Mouse (Mus musculus) G1E (cell line): ENCODE data around the gene Plcl2. TPM values are rescaled to one million over a fixed set of nuclear protein-coding genes. Genes with fewer than 3 reads are reported as not detected.

Experiments
- ATAC-seq: 2 replicates; pipeline ENCODE4 v1.8.0; 2016; ENCODE audit warnings: mild to moderate bottlenecking; ENCODE audit not compliant: insufficient number of reproducible peaks, poor library complexity, low FRiP score, severe bottlenecking; ENCODE audit errors: extremely low read depth
- DNase-seq: peaks from one replicate; pipeline ENCODE4 v3.0.0; 2012; ENCODE audit warnings: low spot score
- H3K27me3 ChIP-seq: 2 replicates; pipeline ENCODE4 v1.6.1; 2012; ENCODE audit warnings: mild to moderate bottlenecking, low read length, inconsistent platforms; ENCODE audit not compliant: insufficient read depth
- H3K36me3 ChIP-seq: replicated peaks from 2 replicates; pipeline ENCODE3; 2012; ENCODE audit warnings: mild to moderate bottlenecking, inconsistent platforms
- H3K4me1 ChIP-seq: 2 replicates; pipeline ENCODE4 v1.6.1; 2012; ENCODE audit warnings: low read depth, low read length, inconsistent platforms, mixed read lengths; ENCODE audit not compliant: insufficient read depth
- H3K4me3 ChIP-seq: 2 replicates; pipeline ENCODE4 v1.5.1; 2012; ENCODE audit warnings: low read depth, mild to moderate bottlenecking, inconsistent platforms, low read length, moderate library complexity, mixed read lengths
- H3K9me3 ChIP-seq: replicated peaks from 2 replicates; pipeline ENCODE4 v1.6.1; 2012; ENCODE audit warnings: inconsistent platforms
- CTCF ChIP-seq: IDR thresholded peaks from 2 replicates; pipeline ENCODE4 v1.5.1; 2012; ENCODE audit warnings: low read depth, low read length, inconsistent platforms, mixed read lengths
- GATA1 ChIP-seq: IDR thresholded peaks from 2 replicates; pipeline ENCODE4 v1.6.1; 2012; ENCODE audit warnings: borderline replicate concordance, low read length, inconsistent platforms, mixed read lengths
- GATA2 ChIP-seq: IDR thresholded peaks from 2 replicates; pipeline ENCODE4 v1.6.1; 2012; ENCODE audit warnings: low read depth, low read length, inconsistent platforms, borderline replicate concordance
- POLR2AphosphoS5 ChIP-seq: IDR thresholded peaks from 2 replicates; pipeline ENCODE4 v1.6.1; 2012; ENCODE audit warnings: low read depth, low read length, inconsistent platforms; ENCODE audit not compliant: insufficient replicate concordance
- TAL1 ChIP-seq: conservative IDR thresholded peaks from 2 replicates; pipeline ENCODE4 v1.6.1; 2012; ENCODE audit warnings: low read depth, low read length, inconsistent platforms, mixed read lengths
- polyA plus RNA-seq: library from polyadenylated mRNA; stranded (reverse); fragments of >175 nt; gene quantifications from 2 replicates; pipeline ENCODE4 v1.2.3, GENCODE M21; 2012
- total RNA-seq, 2 experiments: library from RNA; stranded (forward) in 1 of 2; stranded (reverse) in 1 of 2; fragments of 200-1000 nt in 1 of 2; fragments of >200 nt in 1 of 2; fragmentation: Nextera tagmentation in 1 of 2; gene quantifications; 2 replicates each; pipeline ENCODE4 v1.2.3; 2014 to 2017

Gene Plcl2
- total and polyA plus RNA-seq, 3 experiments, result 0.22 to 13.7 TPM; not detected in 1

DNA sequence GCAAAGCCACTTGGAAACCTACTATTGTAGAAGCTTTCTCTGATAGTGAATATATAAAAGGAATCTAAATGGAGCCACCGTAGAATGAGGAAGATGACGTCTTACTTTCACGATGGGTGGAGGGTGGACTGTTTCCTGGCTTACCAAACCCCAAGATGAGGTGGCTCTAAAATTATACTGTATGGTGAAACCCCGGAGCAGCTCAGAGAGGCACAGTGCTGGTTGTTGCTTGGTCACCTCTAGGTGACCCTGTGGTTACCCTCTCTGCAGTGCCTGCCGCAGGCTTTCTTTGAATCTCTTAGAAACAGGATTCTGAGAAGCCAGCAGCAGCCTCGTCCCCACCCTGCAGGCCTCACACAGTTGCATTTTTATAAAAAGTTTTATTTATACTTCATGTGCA lies 220.4 kb downstream of the Plcl2 start:
- Histone ChIP-seq H3K27me3 (no peaks in the 10 kb centered on the region), H3K4me3 (no peak overlapping the region), H3K9me3 (no peaks in the 10 kb centered on the region), H3K36me3 (peaks cover 24% of the 10 kb centered on the region), H3K4me1 (no peaks in the 10 kb centered on the region)
- ATAC-seq (no peak), DNase-seq (no peak)
- TF ChIP-seq CTCF (no peak), POLR2AphosphoS5 (no peak), GATA2 (no peak), TAL1 (no peak), GATA1 (no peak)

DNA sequence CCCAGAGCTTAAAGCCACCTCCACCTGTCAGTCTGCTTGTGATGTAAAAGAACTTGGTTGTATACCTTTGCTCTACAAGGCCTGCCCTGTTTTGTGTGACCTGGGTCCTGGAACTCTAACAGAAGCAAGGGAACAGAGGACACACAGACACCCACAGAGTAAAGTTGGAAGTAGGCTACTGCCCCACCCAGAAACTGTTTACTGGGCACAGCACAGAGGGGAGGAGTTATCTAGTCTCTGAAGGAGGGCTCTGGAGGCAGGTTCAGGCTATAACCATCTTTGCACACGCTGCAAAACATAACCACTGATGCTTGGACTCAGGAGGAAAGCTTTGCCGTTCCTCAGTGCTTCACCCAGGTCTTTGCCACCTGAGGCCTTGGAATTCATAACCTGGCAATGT lies 221.7 kb downstream of the Plcl2 start:
- H3K36me3 ChIP-seq, result peaks cover 37% of the 10 kb centered on the region
- H3K9me3 ChIP-seq, result no peaks in the 10 kb centered on the region
- no peak overlapping the region for H3K4me3 ChIP-seq
- no peaks in the 10 kb centered on the region for H3K27me3 ChIP-seq
- no peak for ATAC-seq
- no peak for DNase-seq
- no peak for TF ChIP-seq TAL1
- H3K4me1 ChIP-seq, result no peaks in the 10 kb centered on the region

DNA sequence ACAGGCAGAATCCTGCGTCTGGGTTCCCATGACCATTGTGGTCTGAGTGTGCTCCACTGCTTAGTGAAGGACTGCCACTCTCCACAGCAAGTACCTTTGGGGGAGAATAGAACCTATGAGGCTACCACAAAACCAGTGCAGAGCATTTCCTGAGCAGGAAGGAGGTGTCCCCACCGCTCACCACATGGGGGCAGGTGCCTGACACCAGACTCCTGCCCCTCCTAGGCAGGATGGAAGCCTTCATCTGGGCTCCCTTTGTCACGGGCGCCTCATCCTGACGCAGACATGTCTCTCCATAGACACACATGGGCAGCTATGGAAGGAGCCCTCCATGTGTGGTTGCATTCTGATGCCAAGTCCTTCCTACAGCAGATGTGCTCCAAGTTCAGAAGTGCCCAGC lies 222.7 kb downstream of the Plcl2 start:
- ATAC-seq, result no peak
- no peaks in the 10 kb centered on the region for H3K4me1 ChIP-seq

DNA sequence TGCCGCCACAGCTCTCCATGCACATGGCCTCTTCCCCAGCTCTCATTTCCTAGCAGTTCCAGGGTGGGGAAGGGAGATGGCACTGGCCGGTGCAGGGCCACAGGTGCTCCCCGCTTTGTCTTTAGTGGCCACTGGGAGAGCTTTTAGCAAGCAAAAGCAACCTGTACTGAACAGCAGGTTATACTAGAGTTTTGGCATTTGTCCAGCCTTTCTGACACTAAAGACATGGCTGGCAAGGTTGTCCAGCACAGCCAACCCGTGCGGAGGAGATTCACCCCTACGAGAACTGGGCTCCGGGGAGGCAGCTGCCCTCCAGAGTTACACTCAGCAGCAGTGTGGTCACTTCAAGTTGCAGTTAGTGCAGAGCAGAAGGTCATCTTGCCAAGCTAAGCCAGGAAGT lies 224.2 kb downstream of the Plcl2 start:
- no peaks in the 10 kb centered on the region for H3K9me3 ChIP-seq
- no peak overlapping the region for H3K4me3 ChIP-seq
- ATAC-seq, result no peak
- no peak for DNase-seq
- TF ChIP-seq POLR2AphosphoS5 (no peak), CTCF (no peak), GATA2 (no peak), GATA1 (no peak), TAL1 (no peak)
- peaks cover 53% of the 10 kb centered on the region for H3K36me3 ChIP-seq
- H3K27me3 ChIP-seq, result no peaks in the 10 kb centered on the region
- no peaks in the 10 kb centered on the region for H3K4me1 ChIP-seq

More for the DNA sequence above, 222.7 kb downstream of the Plcl2 start:
- H3K27me3 ChIP-seq, result no peaks in the 10 kb centered on the region
- DNase-seq, result no peak
- no peaks in the 10 kb centered on the region for H3K9me3 ChIP-seq
- TF ChIP-seq GATA2, result no peak
- TF ChIP-seq POLR2AphosphoS5, result no peak
- no peak for TF ChIP-seq CTCF
- no peak for TF ChIP-seq TAL1
- TF ChIP-seq GATA1, result no peak
- H3K36me3 ChIP-seq, result peaks cover 44% of the 10 kb centered on the region
- no peak overlapping the region for H3K4me3 ChIP-seq

DNA sequence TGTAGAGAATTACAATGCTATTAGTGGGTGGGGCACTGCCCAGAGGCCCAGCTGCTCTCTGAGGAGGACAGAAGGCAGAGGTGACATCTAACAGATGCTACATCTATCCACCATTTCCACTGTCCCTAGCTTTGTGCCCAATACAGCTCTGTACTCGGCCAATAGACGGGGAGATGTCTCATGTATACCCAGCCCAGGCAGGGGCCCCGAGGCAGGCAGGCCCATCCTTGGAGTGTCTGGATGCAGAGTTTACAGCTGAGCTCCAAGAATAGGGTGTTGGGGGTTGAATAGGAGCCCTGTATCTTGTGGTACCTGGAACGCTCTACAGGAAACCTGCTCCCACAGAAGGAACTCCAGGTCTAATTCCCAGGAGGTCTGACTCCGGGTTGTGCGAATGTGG lies 225.6 kb downstream of the Plcl2 start:
- peaks cover 63% of the 10 kb centered on the region for H3K36me3 ChIP-seq
- H3K27me3 ChIP-seq, result no peaks in the 10 kb centered on the region
- H3K4me3 ChIP-seq, result no peak overlapping the region
- TF ChIP-seq POLR2AphosphoS5 (no peak), CTCF (no peak), GATA2 (no peak), TAL1 (no peak), GATA1 (no peak)
- no peak for ATAC-seq
- no peaks in the 10 kb centered on the region for H3K9me3 ChIP-seq
- no peaks in the 10 kb centered on the region for H3K4me1 ChIP-seq
- no peak for DNase-seq

DNA sequence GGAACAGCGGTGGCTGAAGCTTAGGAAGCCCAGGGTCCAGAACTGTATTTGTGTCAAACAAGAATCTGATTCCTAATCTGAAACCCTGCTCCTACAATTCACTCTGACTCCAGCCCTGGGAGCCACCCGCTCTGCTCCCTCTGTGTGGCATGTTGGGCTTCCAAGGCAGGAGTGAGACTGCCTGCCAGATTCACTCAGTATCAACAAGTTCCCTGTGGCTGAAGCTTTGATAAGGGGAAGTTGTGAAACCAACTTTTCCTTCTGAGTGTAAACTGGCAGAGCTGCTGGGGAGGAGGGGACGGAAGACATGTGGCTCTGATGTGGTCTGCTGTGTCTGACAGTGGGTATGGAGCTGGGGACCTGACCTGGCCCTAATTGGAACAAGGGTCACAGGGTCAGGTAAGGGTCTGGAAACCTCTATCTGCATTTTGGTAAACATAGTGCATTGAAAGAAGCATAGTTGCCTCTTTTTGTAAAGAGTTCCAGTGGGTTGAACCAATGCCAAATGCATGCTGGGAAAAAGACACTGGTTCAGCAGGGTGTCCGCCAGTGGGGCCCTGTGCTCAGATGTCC lies 226.3 kb downstream of the Plcl2 start:
- H3K27me3 ChIP-seq, result no peaks in the 10 kb centered on the region
- H3K9me3 ChIP-seq, result no peaks in the 10 kb centered on the region
- no peak for TF ChIP-seq POLR2AphosphoS5
- no peak for TF ChIP-seq GATA1
- TF ChIP-seq TAL1, result no peak
- TF ChIP-seq CTCF, result no peak
- no peak for TF ChIP-seq GATA2
- no peak overlapping the region for H3K4me3 ChIP-seq
- no peak for ATAC-seq
- H3K36me3 ChIP-seq, result peaks cover 65% of the 10 kb centered on the region
- DNase-seq, result no peak
- H3K4me1 ChIP-seq, result no peaks in the 10 kb centered on the region
